Mouse (Mus musculus): Measurements from ENCODE around the gene Fxr1. TPM values are rescaled to one million over a fixed set of nuclear protein-coding genes. Genes with fewer than 3 reads are reported as not detected.

Fxr1 gene
- total RNA-seq, 2 experiments from 2014 or later: 80.6 to 82.9 TPM

Other genes with a start within 250 kb of the Fxr1 start
- 10 to 100 TPM; 68.1 to 94.9 TPM for gene Ttc14, start 220.1 kb upstream of the Fxr1 start, total RNA-seq (2021)
- 10 to 100 TPM; 20.9 to 36.2 TPM for gene Ccdc39, start 175.6 kb upstream of the Fxr1 start, total RNA-seq (2021)
- gene Dnajc19, start 61.4 kb downstream of the Fxr1 start, total RNA-seq (2021): 10 to 100 TPM; 53.9 to 58.8 TPM

Data from layer of hippocampus, postnatal 25 days (tissue).